Mouse (Mus musculus) ES-Bruce4 (cell line): ENCODE measurements around the gene Dcaf5. TPM values are rescaled to one million over a fixed set of nuclear protein-coding genes. Genes with fewer than 3 reads are reported as not detected.

ENCODE experiments used
- H3K27ac ChIP-seq: 2 replicates; pipeline ENCODE4 v1.5.1; 2012; ENCODE audit warnings: low read length, inconsistent platforms; ENCODE audit not compliant: insufficient read depth
- H3K27me3 ChIP-seq: 2 replicates; pipeline ENCODE4 v1.6.1; 2012; ENCODE audit warnings: mild to moderate bottlenecking, low read length, inconsistent platforms; ENCODE audit not compliant: control insufficient read depth, poor library complexity, insufficient read depth, severe bottlenecking
- H3K36me3 ChIP-seq: 2 replicates; pipeline ENCODE4 v1.6.1; 2012; ENCODE audit warnings: inconsistent platforms, mild to moderate bottlenecking, low read length, moderate library complexity; ENCODE audit not compliant: control insufficient read depth, poor library complexity, insufficient read depth, severe bottlenecking
- H3K4me1 ChIP-seq: one replicate; pipeline ENCODE4 v1.8.1; 2011; ENCODE audit warnings: low read length; ENCODE audit not compliant: control insufficient read depth, insufficient read depth
- H3K4me3 ChIP-seq: 2 replicates; pipeline ENCODE4 v1.5.1; 2011; ENCODE audit warnings: low read depth, mild to moderate bottlenecking, low read length
- H3K9ac ChIP-seq: 2 replicates; pipeline ENCODE4 v1.6.1; 2012; ENCODE audit warnings: low read depth, mild to moderate bottlenecking, inconsistent platforms; ENCODE audit not compliant: poor library complexity, severe bottlenecking
- H3K9me3 ChIP-seq: replicated peaks from 2 replicates; pipeline ENCODE4 v1.6.1; 2012; ENCODE audit warnings: mild to moderate bottlenecking, low read length, inconsistent platforms; ENCODE audit not compliant: control insufficient read depth, poor library complexity, insufficient read depth, severe bottlenecking
- CTCF ChIP-seq: IDR thresholded peaks from one replicate; pipeline ENCODE4 v1.8.1; 2011; ENCODE audit warnings: low read depth, low read length
- EP300 ChIP-seq: IDR thresholded peaks from 2 replicates; pipeline ENCODE4 v1.6.1; 2011; ENCODE audit warnings: low read depth, low read length; ENCODE audit not compliant: insufficient read depth
- POLR2A ChIP-seq: IDR thresholded peaks from one replicate; pipeline ENCODE4 v1.8.1; 2011; ENCODE audit warnings: low read length; ENCODE audit not compliant: insufficient read depth
- polyA plus RNA-seq: library from polyadenylated mRNA; stranded (reverse); fragments of >200 nt; gene quantifications from 2 replicates; pipeline ENCODE4 v1.2.4, GENCODE M21; 2011; ENCODE audit warnings: low read depth; ENCODE audit not compliant: missing spikeins, insufficient read depth, insufficient read length

Dcaf5 gene
- polyA plus RNA-seq, 1 experiment: 10.2 TPM

- Histone ChIP-seq H3K27ac (no peak overlapping the region), H3K9me3 (no peaks in the 10 kb centered on the region), H3K4me1 (no peaks in the 10 kb centered on the region), H3K27me3 (no peaks in the 10 kb centered on the region), H3K4me3 (no peak overlapping the region), H3K36me3 (peaks cover 10% of the 10 kb centered on the region), H3K9ac (no peak overlapping the region)
- TF ChIP-seq EP300 (no peak), POLR2A (no peak), CTCF (no peak)
These were observed 37.3 kb downstream of the Dcaf5 start for GRCm38 (mm10) chr12:80399147-80399546.

- Histone ChIP-seq H3K36me3 (peaks cover 10% of the 10 kb centered on the region), H3K27ac (no peak overlapping the region)
- TF ChIP-seq POLR2A: no peak
These were observed 40.0 kb downstream of the Dcaf5 start for GRCm38 (mm10) chr12:80396397-80396796.

GRCm38 (mm10) chr12:80395270-80395669 lies 41.1 kb downstream of the Dcaf5 start:
- no peak overlapping the region for H3K9ac ChIP-seq
- H3K9me3 ChIP-seq: no peaks in the 10 kb centered on the region; the same call in 1 of the 2 replicates
- H3K36me3 ChIP-seq: peaks cover 10% of the 10 kb centered on the region
- H3K27me3 ChIP-seq: no peaks in the 10 kb centered on the region
- H3K4me3 ChIP-seq: no peak overlapping the region
- no peaks in the 10 kb centered on the region for H3K4me1 ChIP-seq
- TF ChIP-seq EP300: no peak
- no peak for TF ChIP-seq CTCF
- TF ChIP-seq POLR2A: no peak
- H3K27ac ChIP-seq: no peak overlapping the region

More at GRCm38 (mm10) chr12:80396397-80396796, 40.0 kb downstream of the Dcaf5 start:
- no peak overlapping the region for H3K9ac ChIP-seq
- no peaks in the 10 kb centered on the region for H3K27me3 ChIP-seq
- H3K4me1 ChIP-seq: no peaks in the 10 kb centered on the region
- H3K9me3 ChIP-seq: no peaks in the 10 kb centered on the region; the same call in 1 of the 2 replicates
- H3K4me3 ChIP-seq: no peak overlapping the region

- TF ChIP-seq EP300: no peak
- Histone ChIP-seq H3K9ac (no peak overlapping the region), H3K9me3 (no peaks in the 10 kb centered on the region; the same call in 1 of the 2 replicates), H3K4me3 (no peak overlapping the region), H3K4me1 (no peaks in the 10 kb centered on the region), H3K36me3 (peaks cover 10% of the 10 kb centered on the region), H3K27ac (no peak overlapping the region), H3K27me3 (no peaks in the 10 kb centered on the region)
These were observed 42.4 kb downstream of the Dcaf5 start for GRCm38 (mm10) chr12:80394045-80394444.

- H3K36me3 ChIP-seq: no peaks in the 10 kb centered on the region
- no peaks in the 10 kb centered on the region for H3K27me3 ChIP-seq
- no peak overlapping the region for H3K9ac ChIP-seq
- H3K4me3 ChIP-seq: no peak overlapping the region
- TF ChIP-seq CTCF (no peak), POLR2A (no peak), EP300 (no peak)
- no peaks in the 10 kb centered on the region for H3K4me1 ChIP-seq
- no peaks in the 10 kb centered on the region; the same call in 1 of the 2 replicates for H3K9me3 ChIP-seq
- no peak overlapping the region for H3K27ac ChIP-seq
These were observed 47.0 kb downstream of the Dcaf5 start for GRCm38 (mm10) chr12:80389448-80389847.

GRCm38 (mm10) chr12:80387326-80387725 lies 49.1 kb downstream of the Dcaf5 start:
- TF ChIP-seq EP300: no peak
- no peak for TF ChIP-seq POLR2A
- TF ChIP-seq CTCF: no peak
- H3K36me3 ChIP-seq: no peaks in the 10 kb centered on the region
- no peaks in the 10 kb centered on the region for H3K27me3 ChIP-seq
- no peaks in the 10 kb centered on the region for H3K4me1 ChIP-seq
- no peak overlapping the region for H3K4me3 ChIP-seq
- H3K9ac ChIP-seq: no peak overlapping the region
- H3K9me3 ChIP-seq: no peaks in the 10 kb centered on the region; the same call in 1 of the 2 replicates
- no peak overlapping the region for H3K27ac ChIP-seq
